Mouse (Mus musculus): ENCODE results near the gene Myh3. TPM values are rescaled to one million over a fixed set of nuclear protein-coding genes. Genes with fewer than 3 reads are reported as not detected.

Gene Myh3
- polyA plus RNA-seq, 1 experiment from 2014 or later: 13.4 TPM

DNA sequence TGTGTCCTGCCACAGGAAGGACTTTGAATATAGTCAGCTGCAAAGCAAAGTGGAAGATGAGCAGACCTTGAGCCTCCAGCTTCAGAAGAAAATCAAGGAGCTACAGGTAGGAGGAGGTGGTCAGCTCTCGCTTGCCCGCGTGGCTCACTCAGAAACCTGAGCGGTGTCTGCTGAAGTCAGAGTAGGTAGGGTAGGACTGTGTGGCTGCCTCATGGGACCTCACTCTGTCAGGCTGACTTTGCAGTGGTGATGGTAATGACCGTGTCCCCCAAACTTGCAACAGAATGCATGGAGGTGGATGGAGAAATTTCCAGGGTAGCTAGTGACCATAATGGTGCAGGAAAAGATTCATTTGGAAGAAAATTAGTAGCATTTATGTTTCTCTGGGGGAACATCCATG is 15.6 kb downstream of the Myh3 start:
- Histone ChIP-seq H3K4me1 (no peaks in the 10 kb centered on the region), H3K9ac (replicated peaks) (no peak overlapping the region), H3K36me3 (no peaks in the 10 kb centered on the region), H3K27ac (replicated peaks) (no peak overlapping the region), H3K9me3 (replicated peaks) (no peaks in the 10 kb centered on the region), H3K4me2 (no peak overlapping the region), H3K27me3 (replicated peaks) (no peaks in the 10 kb centered on the region), H3K4me3 (replicated peaks) (no peak overlapping the region)
- 95% methylated on average over 5 of the region's 5 CpGs for WGBS
- no peak for ATAC-seq (ENCODE audit: low FRiP score)

GRCm38 (mm10) chr11:67094470-67094869 is 16.4 kb downstream of the Myh3 start:
- no peaks in the 10 kb centered on the region for H3K4me1 ChIP-seq
- WGBS: 82% methylated on average over 29 of the region's 29 CpGs
- H3K9me3 ChIP-seq (replicated peaks): no peaks in the 10 kb centered on the region
- H3K36me3 ChIP-seq: no peaks in the 10 kb centered on the region
- no peak overlapping the region for H3K27ac ChIP-seq (replicated peaks)
- H3K4me2 ChIP-seq: no peak overlapping the region
- H3K27me3 ChIP-seq (replicated peaks): no peaks in the 10 kb centered on the region
- no peak overlapping the region for H3K4me3 ChIP-seq (replicated peaks)
- ATAC-seq (ENCODE audit: low FRiP score): no peak
- H3K9ac ChIP-seq (replicated peaks): no peak overlapping the region

GRCm38 (mm10) chr11:67097709-67098108 is 19.6 kb downstream of the Myh3 start:
- 97% methylated on average over 10 of the region's 10 CpGs for WGBS
- no peak overlapping the region for H3K4me2 ChIP-seq

DNA sequence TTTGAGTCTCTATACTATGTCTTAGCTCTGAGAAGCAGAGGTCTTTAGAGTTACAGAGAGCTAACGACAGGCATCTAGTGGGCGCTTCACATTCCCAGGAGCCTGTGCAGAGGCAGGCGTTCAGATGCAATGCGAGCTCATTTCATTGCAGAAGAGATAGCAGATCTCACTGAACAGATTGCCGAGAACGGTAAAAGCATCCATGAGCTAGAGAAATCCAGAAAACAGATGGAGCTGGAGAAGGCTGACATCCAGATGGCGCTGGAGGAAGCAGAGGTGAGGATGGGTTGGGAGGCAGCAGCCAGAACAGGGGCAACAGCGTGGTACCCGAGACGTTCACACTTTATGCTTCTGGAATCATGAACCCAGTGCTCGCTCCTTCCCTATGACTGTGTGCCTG is 20.3 kb downstream of the Myh3 start:
- H3K27me3 ChIP-seq (replicated peaks): no peaks in the 10 kb centered on the region
- ATAC-seq (ENCODE audit: low FRiP score): no peak
- no peak overlapping the region for H3K9ac ChIP-seq (replicated peaks)
- H3K4me2 ChIP-seq: no peak overlapping the region
- H3K36me3 ChIP-seq: no peaks in the 10 kb centered on the region
- 86% methylated on average over 11 of the region's 11 CpGs for WGBS
- no peaks in the 10 kb centered on the region for H3K4me1 ChIP-seq
- H3K4me3 ChIP-seq (replicated peaks): no peak overlapping the region
- H3K9me3 ChIP-seq (replicated peaks): no peaks in the 10 kb centered on the region
- no peak overlapping the region for H3K27ac ChIP-seq (replicated peaks)

More at GRCm38 (mm10) chr11:67097709-67098108, 19.6 kb downstream of the Myh3 start:
- ATAC-seq (ENCODE audit: low FRiP score): no peak
- H3K36me3 ChIP-seq: no peaks in the 10 kb centered on the region
- H3K4me1 ChIP-seq: no peaks in the 10 kb centered on the region
- H3K4me3 ChIP-seq (replicated peaks): no peak overlapping the region
- H3K27ac ChIP-seq (replicated peaks): no peak overlapping the region
- no peak overlapping the region for H3K9ac ChIP-seq (replicated peaks)
- H3K9me3 ChIP-seq (replicated peaks): no peaks in the 10 kb centered on the region
- no peaks in the 10 kb centered on the region for H3K27me3 ChIP-seq (replicated peaks)

DNA sequence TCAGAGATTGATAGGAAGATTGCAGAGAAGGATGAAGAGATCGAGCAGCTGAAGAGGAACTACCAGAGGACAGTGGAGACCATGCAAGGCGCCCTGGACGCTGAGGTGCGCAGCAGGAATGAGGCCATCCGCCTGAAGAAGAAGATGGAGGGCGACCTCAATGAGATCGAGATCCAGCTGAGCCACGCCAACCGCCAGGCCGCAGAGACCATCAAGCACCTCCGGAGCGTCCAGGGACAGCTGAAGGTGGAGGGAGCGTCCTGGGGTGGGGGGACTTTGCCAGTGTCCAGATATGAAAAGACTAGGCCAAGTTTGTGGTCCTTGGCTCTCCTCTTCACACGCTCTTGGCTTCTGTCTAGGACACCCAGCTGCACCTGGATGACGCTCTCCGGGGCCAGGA is 21.1 kb downstream of the Myh3 start:
- no peak overlapping the region for H3K4me3 ChIP-seq (replicated peaks)
- no peaks in the 10 kb centered on the region for H3K27me3 ChIP-seq (replicated peaks)
- no peaks in the 10 kb centered on the region for H3K36me3 ChIP-seq
- H3K9ac ChIP-seq (replicated peaks): no peak overlapping the region
- WGBS: 93% methylated on average over 16 of the region's 16 CpGs
- no peaks in the 10 kb centered on the region for H3K4me1 ChIP-seq
- no peaks in the 10 kb centered on the region for H3K9me3 ChIP-seq (replicated peaks)
- ATAC-seq (ENCODE audit: low FRiP score): no peak
- no peak overlapping the region for H3K27ac ChIP-seq (replicated peaks)
- no peak overlapping the region for H3K4me2 ChIP-seq

- whole genome bisulfite sequencing: 40% methylated on average over 6 of the region's 6 CpGs
Observed at GRCm38 (mm10) chr11:67100169-67100568, 22.1 kb downstream of the Myh3 start.

GRCm38 (mm10) chr11:67101713-67102112 is 23.6 kb downstream of the Myh3 start:
- ATAC-seq (ENCODE audit: low FRiP score): no peak
- Histone ChIP-seq H3K27me3 (replicated peaks) (no peaks in the 10 kb centered on the region), H3K4me3 (replicated peaks) (no peak overlapping the region), H3K4me2 (no peak overlapping the region), H3K4me1 (no peaks in the 10 kb centered on the region), H3K27ac (replicated peaks) (no peak overlapping the region), H3K36me3 (no peaks in the 10 kb centered on the region), H3K9ac (replicated peaks) (no peak overlapping the region), H3K9me3 (replicated peaks) (no peaks in the 10 kb centered on the region)
- 25% methylated on average over 8 of the region's 8 CpGs for WGBS

More at GRCm38 (mm10) chr11:67100169-67100568, 22.1 kb downstream of the Myh3 start:
- H3K4me2 ChIP-seq: no peak overlapping the region
- ATAC-seq (ENCODE audit: low FRiP score): no peak
- no peak overlapping the region for H3K4me3 ChIP-seq (replicated peaks)
- no peaks in the 10 kb centered on the region for H3K27me3 ChIP-seq (replicated peaks)
- no peaks in the 10 kb centered on the region for H3K9me3 ChIP-seq (replicated peaks)
- H3K4me1 ChIP-seq: no peaks in the 10 kb centered on the region
- H3K36me3 ChIP-seq: no peaks in the 10 kb centered on the region
- no peak overlapping the region for H3K9ac ChIP-seq (replicated peaks)
- no peak overlapping the region for H3K27ac ChIP-seq (replicated peaks)

DNA sequence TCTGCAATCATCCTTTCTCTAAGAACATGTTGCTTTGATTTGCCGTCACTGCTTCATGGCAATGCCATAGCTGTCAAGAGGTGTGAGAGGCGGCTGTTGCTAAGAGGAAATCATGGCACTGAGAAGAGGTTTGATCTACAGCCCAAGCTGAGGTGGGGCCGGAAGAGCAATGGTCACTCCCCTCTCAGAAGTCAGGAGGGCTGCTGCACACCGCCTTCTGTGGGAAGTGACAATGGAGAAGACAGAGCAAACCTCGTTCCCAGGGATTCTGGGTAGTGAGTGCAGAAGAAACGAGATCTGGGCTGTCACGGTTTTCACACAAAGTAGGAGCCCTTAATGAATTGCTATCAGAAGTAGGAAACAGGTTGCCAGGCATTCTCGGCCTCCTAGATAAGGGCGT is 25.2 kb downstream of the Myh3 start:
- 87% methylated on average over 9 of the region's 9 CpGs for WGBS
- ATAC-seq (ENCODE audit: low FRiP score): no peak
- no peaks in the 10 kb centered on the region for H3K27me3 ChIP-seq (replicated peaks)

GRCm38 (mm10) chr11:67104242-67104641 is 26.1 kb downstream of the Myh3 start:
- no peak overlapping the region for H3K27ac ChIP-seq (replicated peaks)
- no peak overlapping the region for H3K4me3 ChIP-seq (replicated peaks)
- no peak for ATAC-seq (ENCODE audit: low FRiP score)
- no peak overlapping the region for H3K4me2 ChIP-seq
- H3K36me3 ChIP-seq: no peaks in the 10 kb centered on the region
- no peaks in the 10 kb centered on the region for H3K9me3 ChIP-seq (replicated peaks)
- H3K27me3 ChIP-seq (replicated peaks): no peaks in the 10 kb centered on the region
- no peaks in the 10 kb centered on the region for H3K4me1 ChIP-seq
- no peak overlapping the region for H3K9ac ChIP-seq (replicated peaks)
- WGBS: 84% methylated on average over 1 of the region's 1 CpGs

More for the DNA sequence above, 25.2 kb downstream of the Myh3 start:
- no peak overlapping the region for H3K4me3 ChIP-seq (replicated peaks)
- no peak overlapping the region for H3K27ac ChIP-seq (replicated peaks)
- no peak overlapping the region for H3K4me2 ChIP-seq
- H3K4me1 ChIP-seq: no peaks in the 10 kb centered on the region
- H3K36me3 ChIP-seq: no peaks in the 10 kb centered on the region
- no peaks in the 10 kb centered on the region for H3K9me3 ChIP-seq (replicated peaks)
- H3K9ac ChIP-seq (replicated peaks): no peak overlapping the region

DNA sequence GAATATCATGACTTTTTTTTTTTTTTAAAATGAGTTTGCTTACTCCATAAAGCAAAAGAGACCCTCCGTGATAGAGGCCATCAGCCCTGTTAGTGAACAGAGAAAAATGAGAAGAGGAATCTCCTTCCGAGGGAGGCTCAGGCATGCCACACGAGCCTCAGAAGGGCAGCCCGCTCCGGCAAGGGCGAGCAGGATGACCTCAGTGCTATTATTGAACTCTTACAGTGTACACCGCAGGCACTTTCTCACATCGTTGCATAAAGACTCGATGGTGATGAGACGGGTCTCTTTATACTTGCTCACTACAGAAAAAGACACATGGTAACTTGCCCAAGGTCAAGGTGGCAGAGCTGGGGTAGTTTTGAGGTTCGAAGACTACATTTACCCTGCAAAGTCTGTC is 26.6 kb downstream of the Myh3 start:
- H3K36me3 ChIP-seq: no peaks in the 10 kb centered on the region
- H3K4me3 ChIP-seq (replicated peaks): no peak overlapping the region
- H3K27me3 ChIP-seq (replicated peaks): no peaks in the 10 kb centered on the region
- 51% methylated on average over 11 of the region's 11 CpGs for WGBS
- no peaks in the 10 kb centered on the region for H3K9me3 ChIP-seq (replicated peaks)
- no peaks in the 10 kb centered on the region for H3K4me1 ChIP-seq
- ATAC-seq (ENCODE audit: low FRiP score): no peak
- H3K4me2 ChIP-seq: no peak overlapping the region
- no peak overlapping the region for H3K9ac ChIP-seq (replicated peaks)
- H3K27ac ChIP-seq (replicated peaks): no peak overlapping the region

DNA sequence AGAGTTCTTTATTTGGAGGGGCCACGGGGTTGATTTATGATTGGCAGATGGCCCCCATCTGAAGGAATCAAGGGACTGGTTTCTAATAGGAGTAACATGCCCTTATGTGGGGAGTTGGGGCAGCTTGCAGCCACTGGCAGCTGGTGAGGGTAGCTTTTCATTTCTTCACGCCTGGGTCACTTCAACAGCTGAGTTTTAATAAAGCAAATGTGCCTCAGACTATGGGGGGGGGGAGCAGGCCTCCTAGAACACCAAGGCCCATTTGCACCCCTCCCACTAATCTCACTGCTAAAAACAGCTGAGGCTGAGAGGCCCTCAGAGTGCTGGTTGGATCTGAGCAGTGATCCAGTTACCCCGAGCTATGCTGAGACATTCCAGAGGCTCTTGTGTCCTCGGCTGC is 27.6 kb downstream of the Myh3 start:
- ATAC-seq (ENCODE audit: low FRiP score): no peak
- WGBS: 34% methylated on average over 4 of the region's 4 CpGs
- no peaks in the 10 kb centered on the region for H3K27me3 ChIP-seq (replicated peaks)
- no peak overlapping the region for H3K4me2 ChIP-seq
- H3K27ac ChIP-seq (replicated peaks): no peak overlapping the region
- H3K36me3 ChIP-seq: no peaks in the 10 kb centered on the region
- H3K4me1 ChIP-seq: no peaks in the 10 kb centered on the region
- H3K9me3 ChIP-seq (replicated peaks): no peaks in the 10 kb centered on the region
- H3K9ac ChIP-seq (replicated peaks): no peak overlapping the region
- H3K4me3 ChIP-seq (replicated peaks): no peak overlapping the region

GRCm38 (mm10) chr11:67106973-67107372 is 28.9 kb downstream of the Myh3 start:
- Histone ChIP-seq H3K27me3 (replicated peaks) (no peaks in the 10 kb centered on the region), H3K9ac (replicated peaks) (no peak overlapping the region), H3K4me2 (no peak overlapping the region), H3K4me1 (no peaks in the 10 kb centered on the region), H3K36me3 (no peaks in the 10 kb centered on the region), H3K27ac (replicated peaks) (no peak overlapping the region), H3K9me3 (replicated peaks) (no peaks in the 10 kb centered on the region), H3K4me3 (replicated peaks) (no peak overlapping the region)
- no peak for ATAC-seq (ENCODE audit: low FRiP score)
- WGBS: 88% methylated on average over 10 of the region's 10 CpGs
